Mouse (Mus musculus): ENCODE measurements around the gene Prmt7. TPM values are rescaled to one million over a fixed set of nuclear protein-coding genes. Genes with fewer than 3 reads are reported as not detected.
"Not testable (repeated sequence)": the region's sequence is repeated elsewhere in the genome, so short reads cannot be mapped to it uniquely, and the experiment has no call there.

The Prmt7 gene
- polyA plus RNA-seq, 1 experiment from 2014 or later, result 61.7 TPM

DNA sequence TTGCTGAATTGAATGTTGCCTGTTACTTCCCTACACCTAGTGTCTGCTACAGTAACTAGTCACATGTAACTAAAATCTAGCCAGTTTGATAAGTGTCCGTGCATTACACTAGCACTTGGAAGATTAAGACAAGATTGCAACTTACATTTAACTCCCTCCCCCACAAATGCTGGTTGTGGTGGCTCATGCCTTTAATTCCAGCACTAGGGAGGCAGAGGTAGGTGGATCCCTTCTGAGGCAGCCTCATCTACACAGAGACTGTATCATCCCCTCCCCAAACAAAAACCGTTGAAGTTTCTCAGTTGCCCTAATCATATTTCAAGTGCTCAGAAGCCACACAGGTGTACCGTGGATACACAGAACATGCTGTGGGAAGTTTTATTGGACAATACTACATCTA, 11.1 kb upstream of the Prmt7 start:
- H3K36me3 ChIP-seq (ENCODE audit: control insufficient read depth, insufficient read depth, low read length), result peaks cover 39% of the 10 kb centered on the region
- ATAC-seq (ENCODE audit: low FRiP score); DNase-seq (ENCODE audit: low spot score, missing footprints); H3K9me3 ChIP-seq (ENCODE audit: control insufficient read depth, low read length); H3K4me3 ChIP-seq (ENCODE audit: low read depth, low read length); H3K4me2 ChIP-seq; H3K27me3 ChIP-seq (ENCODE audit: control insufficient read depth, insufficient read depth, low read length); H3K9ac ChIP-seq (ENCODE audit: low read length); H3K27ac ChIP-seq (ENCODE audit: low read depth, low read length); H3K4me1 ChIP-seq (ENCODE audit: control insufficient read depth, insufficient read depth, low read length): not testable (repeated sequence)
- WGBS, result 92% methylated on average over 3 of the region's 3 CpGs

DNA sequence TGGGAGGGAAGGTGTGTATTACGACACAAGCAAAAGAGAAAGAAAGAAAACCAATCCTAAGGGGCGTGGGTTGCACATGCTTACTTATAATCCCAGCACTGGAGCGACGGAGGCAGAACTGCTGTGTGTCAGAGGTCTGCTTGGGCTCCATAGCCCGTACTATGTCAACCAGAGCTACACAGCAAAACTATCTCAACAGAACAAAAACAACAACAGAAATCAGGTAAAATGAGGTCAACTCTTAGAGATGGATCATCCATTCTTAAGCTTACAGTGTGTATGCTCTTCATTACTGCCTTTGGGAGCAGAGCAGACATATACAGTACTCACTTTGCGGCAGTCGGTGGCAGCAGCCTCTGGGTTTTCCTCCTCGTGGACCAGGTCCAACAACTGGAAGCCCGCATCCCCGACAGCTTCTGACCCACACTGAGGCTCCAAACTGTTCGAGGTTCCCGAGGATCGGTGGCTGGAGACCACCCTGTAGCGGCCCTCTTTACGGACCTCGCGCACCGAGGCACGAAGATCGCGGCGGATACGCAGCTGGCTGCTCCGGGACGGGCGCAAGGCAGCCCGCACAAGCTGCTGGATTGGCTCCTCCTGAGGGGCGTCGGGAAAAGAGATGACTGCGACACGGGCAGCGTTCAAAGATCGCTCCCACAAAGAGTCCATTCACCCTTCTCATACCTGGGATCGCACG, 553 bp upstream of the Prmt7 start:
- DNase-seq (ENCODE audit: low spot score, missing footprints) (peak; percentile 96), ATAC-seq (ENCODE audit: low FRiP score) (peak; percentile 69)
- Histone ChIP-seq H3K4me1 (ENCODE audit: control insufficient read depth, insufficient read depth, low read length) (peaks cover 9% of the 10 kb centered on the region; the same call in 1 of the 2 replicates), H3K27me3 (ENCODE audit: control insufficient read depth, insufficient read depth, low read length) (no peaks in the 10 kb centered on the region), H3K9ac (ENCODE audit: low read length) (peak overlapping the region; percentile 73), H3K4me2 (peak overlapping the region; percentile 74), H3K36me3 (ENCODE audit: control insufficient read depth, insufficient read depth, low read length) (peaks cover 2% of the 10 kb centered on the region; the same call in 1 of the 2 replicates), H3K9me3 (ENCODE audit: control insufficient read depth, low read length) (no peaks in the 10 kb centered on the region), H3K27ac (ENCODE audit: low read depth, low read length) (peak overlapping the region; percentile 70), H3K4me3 (ENCODE audit: low read depth, low read length) (peak overlapping the region; percentile 70)
- WGBS, result under 1% methylated on average over 35 of the region's 35 CpGs

DNA sequence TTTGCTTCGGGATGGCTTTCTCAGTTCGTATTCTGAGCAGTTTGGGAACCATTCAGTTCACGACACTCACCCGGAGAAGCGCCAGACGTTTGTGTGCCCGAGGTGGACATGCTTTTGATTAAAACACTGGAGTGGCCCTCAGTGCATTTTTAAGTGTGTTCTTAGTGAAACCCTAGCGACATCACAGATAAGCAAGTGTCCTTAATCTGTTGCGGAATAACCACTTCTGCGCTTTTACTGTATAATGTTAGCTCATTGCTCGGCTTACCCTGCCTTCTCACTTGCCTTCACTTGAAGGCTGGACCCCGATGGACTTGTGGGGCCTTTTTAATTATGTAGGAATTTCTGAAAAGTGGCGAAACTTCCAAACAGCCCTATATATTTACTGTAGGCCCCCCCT, 685 bp downstream of the Prmt7 start:
- H3K36me3 ChIP-seq (ENCODE audit: control insufficient read depth, insufficient read depth, low read length), result peaks cover 2% of the 10 kb centered on the region
- H3K4me3 ChIP-seq (ENCODE audit: low read depth, low read length), result peak overlapping the region; percentile 70
- WGBS, result 6% methylated on average over 13 of the region's 13 CpGs
- H3K9me3 ChIP-seq (ENCODE audit: control insufficient read depth, low read length), result no peaks in the 10 kb centered on the region
- DNase-seq (ENCODE audit: low spot score, missing footprints) (no peak), ATAC-seq (ENCODE audit: low FRiP score) (no peak; the same call in 1 of the 2 replicates)
- peak overlapping the region; percentile 73 for H3K9ac ChIP-seq (ENCODE audit: low read length)
- peaks cover 9% of the 10 kb centered on the region; the same call in 1 of the 2 replicates for H3K4me1 ChIP-seq (ENCODE audit: control insufficient read depth, insufficient read depth, low read length)
- peak overlapping the region; percentile 70; the same call in 1 of the 2 replicates for H3K27ac ChIP-seq (ENCODE audit: low read depth, low read length)
- no peaks in the 10 kb centered on the region for H3K27me3 ChIP-seq (ENCODE audit: control insufficient read depth, insufficient read depth, low read length)
- peak overlapping the region; percentile 74 for H3K4me2 ChIP-seq

DNA sequence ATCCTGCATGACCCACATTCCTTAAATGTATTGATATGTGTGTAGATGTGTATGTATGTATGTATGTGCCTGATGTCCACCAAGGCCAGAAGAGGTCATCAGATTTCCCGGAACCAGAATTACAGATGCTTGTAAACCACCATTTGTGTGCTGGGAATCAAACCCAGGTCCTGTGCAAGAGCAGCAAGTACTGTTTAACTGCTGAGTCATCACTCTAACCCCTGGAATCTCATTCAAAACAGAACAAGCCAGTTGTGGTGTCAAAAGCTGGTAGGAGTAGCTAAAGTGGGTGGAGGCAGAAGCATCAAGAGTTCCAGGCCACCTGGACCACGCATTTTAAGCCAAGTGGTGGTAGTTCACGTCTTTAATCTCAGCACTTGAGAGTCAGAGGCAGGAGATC, 3.2 kb downstream of the Prmt7 start:
- peaks cover 2% of the 10 kb centered on the region for H3K36me3 ChIP-seq (ENCODE audit: control insufficient read depth, insufficient read depth, low read length)
- H3K9ac ChIP-seq (ENCODE audit: low read length), result no peak overlapping the region
- DNase-seq (ENCODE audit: low spot score, missing footprints) (no peak), ATAC-seq (ENCODE audit: low FRiP score) (no peak)
- H3K27me3 ChIP-seq (ENCODE audit: control insufficient read depth, insufficient read depth, low read length), result no peaks in the 10 kb centered on the region
- H3K27ac ChIP-seq (ENCODE audit: low read depth, low read length), result no peak overlapping the region
- H3K9me3 ChIP-seq (ENCODE audit: control insufficient read depth, low read length), result no peaks in the 10 kb centered on the region
- peaks cover 9% of the 10 kb centered on the region; the same call in 1 of the 2 replicates for H3K4me1 ChIP-seq (ENCODE audit: control insufficient read depth, insufficient read depth, low read length)
- no peak overlapping the region for H3K4me2 ChIP-seq
- WGBS, result 91% methylated on average over 3 of the region's 3 CpGs
- no peak overlapping the region for H3K4me3 ChIP-seq (ENCODE audit: low read depth, low read length)

DNA sequence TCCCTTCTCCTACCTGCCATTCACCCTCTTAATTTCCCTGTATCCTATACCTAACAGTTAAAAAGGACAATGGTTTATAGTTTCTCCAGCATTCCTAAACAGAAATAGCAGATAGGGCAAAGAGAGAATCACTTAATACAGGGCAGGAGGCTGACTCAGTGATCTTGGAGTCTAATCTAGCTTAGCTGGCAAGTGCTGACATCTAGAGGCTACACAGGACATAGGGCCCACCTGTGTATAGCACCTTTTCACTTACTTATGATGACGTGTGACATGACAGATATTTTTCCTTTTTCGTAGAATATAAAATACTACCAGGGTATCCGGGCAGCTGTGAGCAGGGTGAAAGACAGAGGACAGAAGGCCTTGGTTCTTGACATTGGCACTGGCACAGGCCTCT, 8.9 kb downstream of the Prmt7 start:
- no peak for ATAC-seq (ENCODE audit: low FRiP score)
- no peaks in the 10 kb centered on the region for H3K27me3 ChIP-seq (ENCODE audit: control insufficient read depth, insufficient read depth, low read length)
- H3K4me3 ChIP-seq (ENCODE audit: low read depth, low read length), result no peak overlapping the region
- 88% methylated on average over 3 of the region's 3 CpGs for WGBS
- no peak for DNase-seq (ENCODE audit: low spot score, missing footprints)
- no peak overlapping the region for H3K9ac ChIP-seq (ENCODE audit: low read length)
- no peaks in the 10 kb centered on the region for H3K4me1 ChIP-seq (ENCODE audit: control insufficient read depth, insufficient read depth, low read length)
- H3K9me3 ChIP-seq (ENCODE audit: control insufficient read depth, low read length), result no peaks in the 10 kb centered on the region
- H3K4me2 ChIP-seq, result no peak overlapping the region
- H3K27ac ChIP-seq (ENCODE audit: low read depth, low read length), result no peak overlapping the region
- no peaks in the 10 kb centered on the region; the same call in none of the 2 replicates for H3K36me3 ChIP-seq (ENCODE audit: control insufficient read depth, insufficient read depth, low read length)

DNA sequence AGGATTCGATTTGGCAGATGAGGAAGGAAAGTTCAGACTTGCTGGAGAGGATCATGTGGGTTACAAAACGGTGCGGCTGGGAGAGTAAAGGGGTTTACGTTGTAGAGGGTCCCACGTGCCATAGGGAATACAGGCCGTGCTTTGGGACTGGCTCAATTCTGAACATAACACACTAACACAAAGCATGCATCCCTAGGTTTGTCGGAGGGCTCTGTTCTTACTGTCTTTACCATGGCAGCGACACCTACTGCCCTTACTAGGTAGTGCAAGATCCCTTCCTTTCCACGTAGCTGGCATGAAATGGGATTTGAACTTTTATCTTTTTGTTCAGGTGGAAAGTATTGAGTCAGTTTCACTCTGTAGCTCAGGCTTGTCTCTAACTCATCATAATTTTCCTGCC, 15.9 kb downstream of the Prmt7 start:
- Histone ChIP-seq H3K4me3 (ENCODE audit: low read depth, low read length) (no peak overlapping the region), H3K27me3 (ENCODE audit: control insufficient read depth, insufficient read depth, low read length) (no peaks in the 10 kb centered on the region), H3K9me3 (ENCODE audit: control insufficient read depth, low read length) (no peaks in the 10 kb centered on the region), H3K9ac (ENCODE audit: low read length) (no peak overlapping the region), H3K27ac (ENCODE audit: low read depth, low read length) (no peak overlapping the region), H3K36me3 (ENCODE audit: control insufficient read depth, insufficient read depth, low read length) (peaks cover 11% of the 10 kb centered on the region; the same call in 1 of the 2 replicates), H3K4me1 (ENCODE audit: control insufficient read depth, insufficient read depth, low read length) (no peaks in the 10 kb centered on the region), H3K4me2 (no peak overlapping the region)
- ATAC-seq (ENCODE audit: low FRiP score), result no peak
- WGBS, result 48% methylated on average over 9 of the region's 9 CpGs
- DNase-seq (ENCODE audit: low spot score, missing footprints), result peak; percentile 91

DNA sequence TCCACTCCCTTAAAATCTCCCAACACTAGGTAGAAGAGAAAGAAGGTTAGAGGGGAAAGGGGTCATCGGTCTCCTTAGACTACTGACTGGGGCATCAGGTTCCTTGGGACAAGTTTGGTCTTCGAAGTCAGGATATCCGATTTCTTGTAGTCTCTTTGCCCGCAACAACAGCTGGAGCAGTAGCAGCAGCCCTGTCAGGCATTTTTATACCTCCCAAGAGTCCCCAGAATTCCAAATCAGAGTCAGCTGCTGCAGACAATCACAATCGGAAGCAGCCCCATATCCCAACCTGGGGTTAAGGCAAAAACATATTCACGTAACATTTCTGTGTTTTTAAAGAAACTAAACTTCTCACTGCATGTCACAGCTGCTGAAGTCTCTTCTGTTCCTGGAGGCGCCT, 20.8 kb downstream of the Prmt7 start:
- Histone ChIP-seq H3K4me1 (ENCODE audit: control insufficient read depth, insufficient read depth, low read length) (no peaks in the 10 kb centered on the region), H3K27ac (ENCODE audit: low read depth, low read length) (no peak overlapping the region), H3K4me3 (ENCODE audit: low read depth, low read length) (no peak overlapping the region), H3K9me3 (ENCODE audit: control insufficient read depth, low read length) (no peaks in the 10 kb centered on the region), H3K9ac (ENCODE audit: low read length) (no peak overlapping the region), H3K36me3 (ENCODE audit: control insufficient read depth, insufficient read depth, low read length) (peaks cover 10% of the 10 kb centered on the region), H3K4me2 (no peak overlapping the region), H3K27me3 (ENCODE audit: control insufficient read depth, insufficient read depth, low read length) (no peaks in the 10 kb centered on the region)
- no peak for ATAC-seq (ENCODE audit: low FRiP score)
- DNase-seq (ENCODE audit: low spot score, missing footprints), result no peak
- WGBS, result 92% methylated on average over 7 of the region's 7 CpGs

DNA sequence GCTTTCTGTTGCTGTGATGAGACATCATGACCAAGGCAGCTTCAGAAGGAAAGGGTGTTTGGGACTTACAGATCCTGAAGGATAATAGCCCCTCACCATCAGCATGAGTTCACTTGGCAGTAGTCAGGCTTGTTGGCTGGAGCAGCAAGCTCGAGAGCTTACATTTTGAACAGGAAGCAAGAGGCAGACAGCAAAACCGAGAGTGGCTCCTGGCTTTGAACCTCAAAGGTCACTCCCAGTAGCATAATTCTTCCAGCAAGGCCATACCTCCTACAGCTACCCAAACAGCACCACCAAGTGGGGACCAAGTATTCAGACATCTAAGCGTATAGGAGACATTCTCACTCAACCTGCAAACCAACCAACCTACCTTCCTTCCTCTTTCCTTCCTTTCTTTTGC, 22.0 kb downstream of the Prmt7 start:
- no peak overlapping the region for H3K9ac ChIP-seq (ENCODE audit: low read length)
- WGBS, result 79% methylated on average over 3 of the region's 3 CpGs
- no peak overlapping the region for H3K4me3 ChIP-seq (ENCODE audit: low read depth, low read length)

DNA sequence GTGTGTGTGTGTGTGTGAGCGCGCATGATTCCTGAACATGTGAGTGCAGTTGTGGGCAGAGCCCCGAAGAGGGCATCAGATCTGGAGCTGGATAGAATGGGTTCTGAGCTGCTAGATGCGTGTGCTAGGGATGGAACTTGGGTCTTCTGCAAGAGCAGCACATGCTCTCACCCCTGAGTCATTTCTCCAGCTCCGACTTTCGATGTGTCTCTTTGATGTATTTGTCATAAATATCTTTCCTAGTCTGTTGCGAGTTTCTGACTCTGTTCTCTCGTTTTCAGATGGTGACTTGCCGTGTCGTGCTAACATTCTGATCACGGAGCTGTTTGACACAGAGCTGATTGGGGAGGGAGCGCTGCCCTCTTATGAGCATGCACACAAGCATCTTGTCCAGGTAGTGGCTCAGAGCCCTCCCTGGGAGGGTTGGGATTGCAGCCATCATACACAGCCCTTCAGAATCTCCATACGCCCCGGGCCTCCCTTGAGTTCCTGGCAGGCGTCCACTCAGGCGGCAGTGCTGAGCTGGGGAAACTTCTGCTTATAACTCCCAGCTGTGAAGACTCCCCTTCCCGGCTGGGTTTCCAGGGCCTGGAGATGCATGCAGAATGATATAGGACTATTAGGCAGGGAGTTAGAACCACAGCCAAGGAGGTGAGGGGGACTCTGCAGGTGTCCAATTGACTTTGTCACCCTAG, 24.0 kb downstream of the Prmt7 start:
- Histone ChIP-seq H3K36me3 (ENCODE audit: control insufficient read depth, insufficient read depth, low read length) (peaks cover 4% of the 10 kb centered on the region), H3K27me3 (ENCODE audit: control insufficient read depth, insufficient read depth, low read length) (no peaks in the 10 kb centered on the region), H3K27ac (ENCODE audit: low read depth, low read length) (no peak overlapping the region), H3K9me3 (ENCODE audit: control insufficient read depth, low read length) (no peaks in the 10 kb centered on the region), H3K4me1 (ENCODE audit: control insufficient read depth, insufficient read depth, low read length) (no peaks in the 10 kb centered on the region), H3K4me2 (no peak overlapping the region), H3K4me3 (ENCODE audit: low read depth, low read length) (no peak overlapping the region), H3K9ac (ENCODE audit: low read length) (no peak overlapping the region)
- no peak for DNase-seq (ENCODE audit: low spot score, missing footprints)
- no peak for ATAC-seq (ENCODE audit: low FRiP score)
- WGBS, result 92% methylated on average over 17 of the region's 17 CpGs

More for the DNA sequence above, 22.0 kb downstream of the Prmt7 start:
- Histone ChIP-seq H3K36me3 (ENCODE audit: control insufficient read depth, insufficient read depth, low read length) (peaks cover 4% of the 10 kb centered on the region), H3K27me3 (ENCODE audit: control insufficient read depth, insufficient read depth, low read length) (no peaks in the 10 kb centered on the region), H3K27ac (ENCODE audit: low read depth, low read length) (no peak overlapping the region), H3K4me1 (ENCODE audit: control insufficient read depth, insufficient read depth, low read length) (no peaks in the 10 kb centered on the region), H3K9me3 (ENCODE audit: control insufficient read depth, low read length) (no peaks in the 10 kb centered on the region), H3K4me2 (no peak overlapping the region)
- no peak for ATAC-seq (ENCODE audit: low FRiP score)
- DNase-seq (ENCODE audit: low spot score, missing footprints), result peak; percentile 71

Measured in midbrain, embryonic 11.5 days (tissue).